Mouse (Mus musculus): ENCODE measurements around the gene Gpat2. TPM values are rescaled to one million over a fixed set of nuclear protein-coding genes. Genes with fewer than 3 reads are reported as not detected.

The Gpat2 gene
- total RNA-seq, 2 experiments from 2014 or later = not detected

GRCm38 (mm10) chr2:127484476-127485170 is 59.6 kb downstream of the Gpat2 start:
- TF ChIP-seq CTCF (IDR thresholded peaks at IDR 0.05) = no peak
- peak; percentile 59 for DNase-seq
- intact Hi-C loops (cut with DNase I) = no loop called here
- Histone ChIP-seq H3K4me3 (peak overlapping the region; percentile 46), H3K27ac (no peak overlapping the region)

Other genes with a start within 250 kb of the Gpat2 start
- gene 1810024B03Rik, start 216.9 kb upstream of the Gpat2 start, total RNA-seq (2021) = under 1 TPM; 0.31 to 0.69 TPM
- 10 to 100 TPM; 46.2 to 46.8 TPM for gene Snrnp200, start 216.8 kb upstream of the Gpat2 start, total RNA-seq (2021)
- gene Ciao1, start 177.4 kb upstream of the Gpat2 start, total RNA-seq (2021) = 10 to 100 TPM; 48.4 to 53.4 TPM
- gene Tmem127, start 177.3 kb upstream of the Gpat2 start, total RNA-seq (2021) = 10 to 100 TPM; 21.6 to 24.3 TPM
- 100 to 1,000 TPM in 1 of 2 experiments, 10 to 100 TPM in 1; 88.9 to 152 TPM for gene Stard7, start 155.0 kb upstream of the Gpat2 start, total RNA-seq (2021)
- 1 to 10 TPM in 1 of 2 experiments, under 1 TPM in 1; 0.59 to 1.2 TPM for gene Dusp2, start 89.0 kb upstream of the Gpat2 start, total RNA-seq (2021)
- gene Astl, start 86.6 kb upstream of the Gpat2 start, total RNA-seq (2021) = under 1 TPM in 1 of 2 experiments, not detected in 1; 0.25 TPM
- gene Adra2b, start 62.0 kb upstream of the Gpat2 start, total RNA-seq (2021) = under 1 TPM; 0.39 to 0.69 TPM
- 10 to 100 TPM; 18.8 to 26.9 TPM for gene Fahd2a, start 19.4 kb downstream of the Gpat2 start, total RNA-seq (2021)
- gene Kcnip3, start 96.9 kb downstream of the Gpat2 start, total RNA-seq (2021) = under 1 TPM; 0.28 to 0.31 TPM
- not detected for gene Prom2, start 116.3 kb downstream of the Gpat2 start, total RNA-seq (2021)
- 1 to 10 TPM; 2.4 to 2.6 TPM for gene Zfp661, start 161.9 kb downstream of the Gpat2 start, total RNA-seq (2021)
- gene Mrps5, start 162.0 kb downstream of the Gpat2 start, total RNA-seq (2021) = 10 to 100 TPM; 74.1 to 96.2 TPM
- gene Mal, start 231.5 kb downstream of the Gpat2 start, total RNA-seq (2021) = 1 to 10 TPM; 1.3 TPM

Data from gastrocnemius, adult 2 months (tissue).